Mouse (Mus musculus) lung, adult 2 months (tissue): ENCODE results near the gene Zfp819.
"Not testable (repeated sequence)": the region's sequence is repeated elsewhere in the genome, so short reads cannot be mapped to it uniquely, and the experiment has no call there.

Experiments used
- CTCF ChIP-seq: fragments of 200-500 bp; IDR thresholded peaks from 2 replicates; pipeline ENCODE4 v1.5.1; 2011; ENCODE audit warnings: mild to moderate bottlenecking, low read length, control low read depth; ENCODE audit not compliant: insufficient read depth
- POLR2A ChIP-seq: fragments of 200-500 bp; IDR thresholded peaks from 2 replicates; pipeline ENCODE4 v1.6.1; 2011; ENCODE audit warnings: low read depth, mild to moderate bottlenecking, control low read depth, low read length, borderline replicate concordance; ENCODE audit errors: extremely low read depth

- TF ChIP-seq POLR2A, CTCF: not testable (repeated sequence)
These were observed 60.3 kb downstream of the Zfp819 start for GRCm38 (mm10) chr7:43667221-43667620.
